Mouse (Mus musculus) left cerebral cortex, postnatal 36 days (tissue): ENCODE measurements around the gene Svep1. TPM values are rescaled to one million over a fixed set of nuclear protein-coding genes. Genes with fewer than 3 reads are reported as not detected.

Experiments used
- DNase-seq, 2 experiments: peaks; one replicate each; pipeline ENCODE4 v3.0.0; 2021 to 2022; ENCODE audit warnings: low spot score in 2 of 2, mixed read lengths in 1 of 2
- intact Hi-C: fragments of 180-260 bp; cut with DNase I; formaldehyde crosslinking; loops from one replicate; pipeline ENCODE4 v1.15.1; 2025
- total RNA-seq, 2 experiments: library from RNA; stranded (reverse); gene quantifications; 2 replicates each; pipeline ENCODE4 v1.2.3; 2021

The Svep1 gene
- total RNA-seq, 2 experiments from 2014 or later: 0.64 to 1.2 TPM

DNA sequence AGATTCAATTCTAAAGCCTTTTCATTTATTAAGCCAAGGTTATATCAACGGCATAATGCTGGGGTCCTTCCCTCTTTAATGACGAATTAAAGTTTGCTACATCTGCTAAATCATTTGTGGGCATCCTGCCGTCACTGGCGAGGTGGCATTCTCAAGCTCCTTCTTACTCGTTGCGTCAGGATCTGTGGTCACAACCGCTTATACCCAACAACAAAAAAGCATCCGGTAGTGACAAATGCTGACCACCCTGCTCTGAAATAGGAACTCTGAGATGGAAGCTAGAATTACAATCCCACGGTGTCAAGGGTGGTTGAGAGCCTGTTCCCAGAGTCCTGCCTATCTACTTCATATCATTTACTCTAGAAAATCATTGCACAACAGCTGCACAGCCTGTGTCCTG, 108.9 kb downstream of the Svep1 start:
- intact Hi-C loops: no loop called here

DNA sequence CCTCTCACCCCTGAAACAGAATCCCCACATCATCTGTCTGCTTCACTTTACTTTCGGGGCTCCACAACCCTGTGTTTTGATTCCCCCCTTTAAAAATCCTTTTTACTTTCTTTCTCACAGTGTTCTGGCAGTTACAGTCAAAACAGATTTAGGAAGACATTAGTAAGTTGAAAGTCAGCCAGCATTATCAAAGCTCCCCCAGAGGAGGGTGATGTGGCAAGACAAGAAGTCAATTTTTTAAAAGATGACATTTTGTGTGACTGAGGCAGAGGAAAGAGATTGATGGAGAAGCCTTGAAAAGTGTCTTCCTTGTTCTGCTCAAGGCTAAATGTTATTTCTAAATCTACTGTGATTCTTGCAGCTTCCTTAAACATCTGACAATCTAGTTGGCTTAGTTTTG, 119.9 kb downstream of the Svep1 start:
- intact Hi-C loops: no loop called here
- DNase-seq: no peak

More for the DNA sequence above, 108.9 kb downstream of the Svep1 start:
- no peak for DNase-seq

GRCm38 (mm10) chr4:58086151-58086550, 120.5 kb downstream of the Svep1 start:
- no peak for DNase-seq
- intact Hi-C loops: no loop called here

DNA sequence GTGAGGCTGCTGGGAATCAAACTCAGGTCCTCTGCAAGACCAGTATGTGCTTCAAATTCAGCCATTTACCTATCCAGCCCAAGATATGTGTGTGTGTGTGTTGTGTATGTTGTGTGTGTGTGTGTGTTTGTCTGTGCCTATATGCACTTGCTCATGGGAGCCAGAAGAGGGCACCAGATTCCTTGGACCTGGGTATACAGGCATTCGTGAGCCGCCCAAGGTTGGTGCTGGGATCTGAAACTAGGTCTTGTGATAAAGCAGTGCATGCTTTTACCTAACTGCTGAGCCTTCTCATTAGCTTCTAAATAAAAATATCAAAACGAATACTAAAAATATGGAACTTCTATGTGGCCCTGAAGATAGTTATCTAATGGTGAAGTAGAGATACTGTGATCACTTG, 121.3 kb downstream of the Svep1 start:
- DNase-seq: no peak
- intact Hi-C loops: no loop called here

DNA sequence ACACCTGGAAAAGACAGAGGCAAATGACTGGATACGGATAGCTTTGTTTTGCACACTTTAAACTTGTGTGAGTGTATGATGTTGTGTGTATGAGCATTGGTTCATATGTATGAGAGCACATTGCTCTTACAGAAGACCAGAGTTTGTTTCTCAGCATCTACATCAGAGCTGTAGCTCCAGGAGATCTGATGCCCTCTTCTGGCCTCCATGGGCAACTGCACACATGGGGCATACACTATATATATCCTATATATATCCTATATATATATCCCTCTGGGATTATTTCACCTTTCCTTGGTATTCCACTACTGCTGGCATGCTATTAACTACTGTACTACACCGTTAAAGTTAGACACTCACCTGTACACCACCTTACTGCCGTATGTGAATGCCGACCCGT, 122.5 kb downstream of the Svep1 start:
- DNase-seq: no peak
- intact Hi-C loops: no loop called here

- DNase-seq: peak; percentile 45 to 63
- intact Hi-C loops: loop anchor here (2.0 kb wide), 1 partner anchor 170 kb away; no protein-coding TSS in a partner anchor
Measured at GRCm38 (mm10) chr4:58082588-58082987, 124.1 kb downstream of the Svep1 start.

- intact Hi-C loops: loop anchor here (2.0 to 10.0 kb wide), 4 partner anchors 107 to 405 kb away; partner anchors contain the start of gene Txn1
- DNase-seq: peak; percentile 19 to 30
Measured at GRCm38 (mm10) chr4:58079631-58080030, 127.0 kb downstream of the Svep1 start.

DNA sequence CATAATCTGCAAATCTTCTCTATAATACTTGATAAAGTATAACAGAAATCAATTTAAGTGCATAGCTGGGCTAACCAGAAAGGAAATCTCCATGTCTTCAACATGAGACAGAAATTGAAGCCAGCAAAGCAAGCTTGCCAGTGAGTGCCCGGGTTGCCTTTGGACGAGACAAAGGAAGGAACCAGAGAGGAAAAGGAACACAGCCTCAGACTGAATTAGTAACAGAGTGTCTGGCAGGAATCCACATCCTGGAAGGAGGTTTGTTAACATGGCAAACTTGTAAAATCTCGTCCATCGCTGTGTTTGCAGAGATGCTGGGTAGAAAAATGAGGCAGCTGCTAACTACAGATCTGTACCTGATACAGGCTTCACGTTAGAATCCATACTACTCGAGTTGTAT, 128.7 kb downstream of the Svep1 start:
- DNase-seq: no peak
- intact Hi-C loops: loop anchor here (2.0 to 10.0 kb wide), 4 partner anchors 106 to 403 kb away; partner anchors contain the start of gene Txn1

- intact Hi-C loops: loop anchor here (5.0 to 10.0 kb wide), 3 partner anchors 105 to 403 kb away; partner anchors contain the start of gene Txn1
- no peak for DNase-seq
Measured at GRCm38 (mm10) chr4:58077536-58077935, 129.1 kb downstream of the Svep1 start.

DNA sequence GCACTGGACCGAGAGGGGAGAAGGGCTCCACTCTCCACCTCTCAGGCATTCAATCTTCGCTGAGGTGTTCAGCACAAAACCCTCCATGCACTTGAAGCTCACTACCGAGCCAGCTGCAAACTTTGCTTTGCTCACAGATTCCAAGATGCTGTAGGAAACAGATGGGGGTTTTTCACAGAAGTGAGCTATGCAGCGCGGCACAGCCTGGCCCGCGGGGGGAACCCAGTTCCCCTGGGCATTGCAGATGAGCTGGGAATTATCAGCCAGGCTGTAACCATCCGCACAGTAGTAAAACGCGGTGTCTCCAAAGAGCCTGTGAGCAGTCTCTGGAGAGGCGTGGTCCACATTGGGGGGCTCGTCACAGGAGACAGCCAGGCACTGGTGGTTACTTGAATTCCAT, 133.8 kb downstream of the Svep1 start:
- intact Hi-C loops: loop anchor here (10.0 kb wide), 2 partner anchors 118 to 398 kb away; partner anchors contain the start of gene Txn1
- DNase-seq: no peak

DNA sequence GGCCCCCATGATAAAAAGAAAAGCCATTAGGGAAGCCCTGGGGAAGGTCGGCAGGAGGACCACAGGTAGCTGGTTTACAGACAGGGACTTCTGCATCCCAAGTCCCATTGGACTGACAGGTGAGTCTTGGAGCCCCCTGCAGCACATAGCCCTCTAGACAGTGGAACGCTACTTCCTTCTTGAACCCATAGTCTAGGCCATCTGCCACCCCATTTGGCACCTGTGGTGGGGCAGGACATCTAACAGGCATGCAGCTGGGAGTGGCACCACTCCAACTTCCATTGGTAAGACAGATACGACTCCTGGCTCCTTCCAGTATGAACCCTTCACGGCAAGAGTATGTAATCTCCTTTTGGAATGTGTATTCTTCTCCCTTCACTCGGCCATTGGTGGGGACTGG, 137.8 kb downstream of the Svep1 start:
- intact Hi-C loops: no loop called here
- no peak for DNase-seq

- DNase-seq: no peak
- intact Hi-C loops: no loop called here
Measured at GRCm38 (mm10) chr4:58064721-58065120, 141.9 kb downstream of the Svep1 start.

GRCm38 (mm10) chr4:58062933-58063332, 143.7 kb downstream of the Svep1 start:
- intact Hi-C loops: no loop called here
- DNase-seq: no peak

- DNase-seq: no peak
- intact Hi-C loops: no loop called here
Measured at GRCm38 (mm10) chr4:58055653-58056052, 151.0 kb downstream of the Svep1 start.

GRCm38 (mm10) chr4:58054441-58054840, 152.2 kb downstream of the Svep1 start:
- DNase-seq: no peak
- intact Hi-C loops: no loop called here

- no peak for DNase-seq
- intact Hi-C loops: no loop called here
Measured at GRCm38 (mm10) chr4:58050746-58051145, 155.9 kb downstream of the Svep1 start.

- intact Hi-C loops: no loop called here
- no peak for DNase-seq
Measured at GRCm38 (mm10) chr4:58050276-58050675, 156.4 kb downstream of the Svep1 start.

DNA sequence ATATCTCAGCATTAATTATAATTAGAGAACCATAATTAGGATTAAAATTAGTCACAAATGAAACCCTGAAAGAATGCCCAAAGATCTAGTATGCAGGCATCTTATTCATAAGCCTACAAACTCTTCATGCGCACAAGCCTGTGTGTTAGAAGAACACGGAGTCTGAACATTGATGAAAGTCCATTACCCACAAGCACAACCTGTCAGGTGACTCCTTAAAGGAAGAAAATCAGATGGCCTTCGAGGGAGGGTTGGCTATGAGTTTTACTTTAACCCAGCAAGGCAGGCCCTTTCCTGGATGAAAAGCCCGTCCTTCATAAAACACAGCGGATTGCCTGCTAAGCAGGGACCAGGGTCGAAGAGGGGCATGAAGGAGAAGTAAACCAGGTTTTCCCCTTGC, 161.8 kb downstream of the Svep1 start:
- DNase-seq: no peak
- intact Hi-C loops: no loop called here

GRCm38 (mm10) chr4:58044356-58044755, 162.3 kb downstream of the Svep1 start:
- DNase-seq: no peak
- intact Hi-C loops: no loop called here

DNA sequence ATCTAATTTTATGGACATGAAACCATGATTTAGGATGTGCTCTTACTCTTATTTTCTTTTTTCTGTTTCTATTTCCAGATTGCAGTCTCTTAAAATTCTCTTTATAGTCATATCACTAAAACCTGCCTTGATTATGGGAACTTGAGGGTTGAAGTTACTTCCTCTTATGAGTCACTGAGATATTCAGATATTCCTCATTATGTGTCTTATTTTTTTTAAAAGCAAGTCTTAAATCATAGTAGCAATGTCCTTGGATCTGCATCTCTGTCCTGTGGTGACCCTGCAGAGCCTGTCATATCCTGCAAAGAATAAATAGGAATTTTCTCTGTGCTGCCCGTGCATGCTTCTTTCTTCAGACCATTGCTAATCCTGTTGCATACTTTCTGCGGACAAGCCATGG, 166.6 kb downstream of the Svep1 start:
- DNase-seq: no peak
- intact Hi-C loops: no loop called here

- intact Hi-C loops: no loop called here
- DNase-seq: no peak
Measured at GRCm38 (mm10) chr4:58037096-58037705, 169.5 kb downstream of the Svep1 start.

DNA sequence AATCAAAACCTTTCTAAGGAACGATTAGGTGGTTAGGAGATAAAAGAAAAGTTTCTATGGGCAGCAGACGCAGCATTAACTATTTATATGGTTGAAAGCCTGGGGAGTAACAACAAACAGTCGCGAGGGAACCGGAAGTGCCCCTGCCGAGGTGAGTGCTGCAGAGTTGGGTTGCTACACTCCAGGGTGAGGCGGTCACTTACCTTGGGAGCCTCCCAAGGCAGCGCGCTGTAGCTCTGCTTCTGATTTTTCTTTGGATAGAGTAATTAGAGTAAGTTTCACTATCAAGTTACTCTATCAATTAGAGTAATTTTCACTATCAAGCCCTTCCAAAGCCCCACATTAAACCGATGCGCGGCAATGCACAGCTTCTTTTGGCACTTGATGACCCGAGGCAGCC, 172.0 kb downstream of the Svep1 start:
- DNase-seq: no peak
- intact Hi-C loops: no loop called here
